Mouse (Mus musculus): ENCODE data around the gene Clec4n.
"Not testable (repeated sequence)": the region's sequence is repeated elsewhere in the genome, so short reads cannot be mapped to it uniquely, and the experiment has no call there.

The Clec4n gene

GRCm38 (mm10) chr6:123229644-123230043 lies at the start of gene Clec4n:
Gene Clec4n (plus strand): TSS chr6:123229843.
- DNase-seq (ENCODE audit: low spot score): no peak

GRCm38 (mm10) chr6:123184862-123185261 lies 44.8 kb upstream of the Clec4n start:
- not testable (repeated sequence) for DNase-seq (ENCODE audit: low spot score)

- peak; percentile 6 for DNase-seq (ENCODE audit: low spot score)
These were observed 22.2 kb upstream of the Clec4n start for GRCm38 (mm10) chr6:123207187-123208076.

- DNase-seq (ENCODE audit: low spot score): not testable (repeated sequence)
These were observed 21.6 kb upstream of the Clec4n start for GRCm38 (mm10) chr6:123208077-123208439.

- no peak for DNase-seq (ENCODE audit: low spot score)
These were observed 17.9 kb upstream of the Clec4n start for GRCm38 (mm10) chr6:123211726-123212125.

- no peak for DNase-seq (ENCODE audit: low spot score)
These were observed 2.0 kb upstream of the Clec4n start for GRCm38 (mm10) chr6:123227519-123228166.

GRCm38 (mm10) chr6:123231149-123231548 lies 1.5 kb downstream of the Clec4n start:
- DNase-seq (ENCODE audit: low spot score): no peak

- no peak for DNase-seq (ENCODE audit: low spot score)
These were observed 7.9 kb downstream of the Clec4n start for GRCm38 (mm10) chr6:123237582-123237981.

GRCm38 (mm10) chr6:123244201-123244600 lies 14.6 kb downstream of the Clec4n start:
- no peak for DNase-seq (ENCODE audit: low spot score)

GRCm38 (mm10) chr6:123248862-123249261 lies 19.2 kb downstream of the Clec4n start:
- DNase-seq (ENCODE audit: low spot score): not testable (repeated sequence)

- no peak for DNase-seq (ENCODE audit: low spot score)
These were observed 23.1 kb downstream of the Clec4n start for GRCm38 (mm10) chr6:123252735-123253134.

- no peak for DNase-seq (ENCODE audit: low spot score)
These were observed 29.3 kb downstream of the Clec4n start for GRCm38 (mm10) chr6:123258946-123259345.

GRCm38 (mm10) chr6:123259889-123260603 lies 30.4 kb downstream of the Clec4n start:
- DNase-seq (ENCODE audit: low spot score): no peak

GRCm38 (mm10) chr6:123260868-123261267 lies 31.2 kb downstream of the Clec4n start:
- DNase-seq (ENCODE audit: low spot score): no peak

GRCm38 (mm10) chr6:123261555-123262161 lies 32.0 kb downstream of the Clec4n start, which contains the start of gene Clec4d:
Gene Clec4d (plus strand): TSS chr6:123262111.
- DNase-seq (ENCODE audit: low spot score): no peak

GRCm38 (mm10) chr6:123264194-123264593 lies 34.6 kb downstream of the Clec4n start:
- DNase-seq (ENCODE audit: low spot score): no peak

- no peak for DNase-seq (ENCODE audit: low spot score)
These were observed 36.2 kb downstream of the Clec4n start for GRCm38 (mm10) chr6:123265809-123266208.

- no peak for DNase-seq (ENCODE audit: low spot score)
These were observed 37.3 kb downstream of the Clec4n start for GRCm38 (mm10) chr6:123266945-123267344.

GRCm38 (mm10) chr6:123279443-123279842 lies 49.8 kb downstream of the Clec4n start:
- DNase-seq (ENCODE audit: low spot score): no peak

GRCm38 (mm10) chr6:123286311-123286710 lies 56.7 kb downstream of the Clec4n start:
- DNase-seq (ENCODE audit: low spot score): no peak

- no peak for DNase-seq (ENCODE audit: low spot score)
These were observed 59.3 kb downstream of the Clec4n start for GRCm38 (mm10) chr6:123288931-123289330.

GRCm38 (mm10) chr6:123289753-123290152 lies 60.1 kb downstream of the Clec4n start, which contains the start of gene Clec4e:
Gene Clec4e (minus strand): TSS chr6:123289870.
- DNase-seq (ENCODE audit: low spot score): no peak
